24 mouse cellular contexts compared by ENCODE assay signal in genomic region chrX:159387105-159387504, GRCm38 (mm10). TPM values are rescaled to one million over a fixed set of nuclear protein-coding genes. Genes with fewer than 3 reads are reported as not detected.
"Had no signal": no experiment of that assay in that cellular context is flagged by ENCODE, and none has a peak within 500 bp of the region (broad histone marks: within the 10 kb centered on the region; RNA-seq: fewer than 3 reads in every experiment).

No protein-coding gene starts in this region.

- H3K4me2 ChIP-seq: lung, embryonic 14.5 days; neural tube, embryonic 15.5 days; stomach, embryonic 15.5 days had no signal

- H3K36me3 ChIP-seq: stomach, embryonic 15.5 days had no signal

- H3K27ac ChIP-seq: kidney, postnatal 0 days; layer of hippocampus, adult 2 months; left cerebral cortex, adult 2 months; liver, embryonic 14.5 days; macrophage; midbrain, embryonic 10.5 days; neural tube, embryonic 15.5 days; stomach, embryonic 15.5 days had no signal

- H3K9ac ChIP-seq: liver, embryonic 14.5 days; liver, postnatal 0 days; lung, embryonic 14.5 days; neural tube, embryonic 15.5 days; stomach, embryonic 15.5 days had no signal

- H3K27me3 ChIP-seq: neural tube, embryonic 15.5 days; stomach, embryonic 15.5 days had no signal

- H3K4me1 ChIP-seq: midbrain, embryonic 10.5 days; neural tube, embryonic 15.5 days; stomach, embryonic 15.5 days had no signal

- ATAC-seq: intestine, postnatal 0 days; liver, postnatal 0 days; lung, postnatal 0 days had no signal

- DNase-seq: kidney, adult 2 months; kidney, postnatal 25 days; layer of hippocampus, adult 9-11 months; layer of hippocampus, postnatal 36 days; liver, postnatal 0 days; lung, embryonic 14.5 days; right cerebral cortex, adult 18-20 months; right cerebral cortex, postnatal 25 days; spleen, adult 18-20 months; thymus, postnatal 25 days had no signal

- H3K4me3 ChIP-seq: layer of hippocampus, adult 2 months; left cerebral cortex, adult 2 months; midbrain, embryonic 10.5 days; myocyte; neural tube, embryonic 15.5 days; stomach, embryonic 15.5 days had no signal

- H3K9me3 ChIP-seq: midbrain, embryonic 10.5 days; neural tube, embryonic 15.5 days; stomach, embryonic 15.5 days had no signal

RNA-seq across cellular contexts. Expression of gene Map7d2, which starts 27.3 kb away (rescaled TPM):
- total RNA-seq: liver, adult 2 months; megakaryocyte, adult 5-6 weeks; monocyte, adult 5-6 weeks had no signal
- polyA plus RNA-seq: liver, adult 2 months; liver, embryonic 14.5 days; liver, postnatal 0 days; macrophage had no signal
